Mouse (Mus musculus) myocyte (in vitro differentiated cells): Measurements from ENCODE around the gene Sirt6. TPM values are rescaled to one million over a fixed set of nuclear protein-coding genes. Genes with fewer than 3 reads are reported as not detected.
"Not testable (repeated sequence)": the region's sequence is repeated elsewhere in the genome, so short reads cannot be mapped to it uniquely, and the experiment has no call there.

ENCODE experiments used
- H3K27me3 ChIP-seq: one replicate; pipeline ENCODE4 v1.6.1; 2011; ENCODE audit not compliant: control insufficient read depth, insufficient read depth, insufficient read length
- H3K36me3 ChIP-seq: one replicate; pipeline ENCODE4 v1.6.1; 2011; ENCODE audit not compliant: control insufficient read depth, insufficient read depth
- H3K4me2 ChIP-seq: one replicate; pipeline ENCODE4 v1.6.1; 2011; ENCODE audit warnings: low read depth, control low read depth
- H3K4me3 ChIP-seq: one replicate; pipeline ENCODE4 v1.5.1; 2011; ENCODE audit warnings: mild to moderate bottlenecking, control low read depth, moderate library complexity
- H3K79me2 ChIP-seq: one replicate; pipeline ENCODE4 v1.6.1; 2011; ENCODE audit not compliant: control insufficient read depth, insufficient read depth
- H3ac ChIP-seq: one replicate; pipeline ENCODE4 v1.6.1; 2011; ENCODE audit not compliant: control insufficient read depth, insufficient read length
- CEBPB ChIP-seq: IDR thresholded peaks from 2 replicates; pipeline ENCODE4 v1.6.1; 2011; ENCODE audit warnings: mild to moderate bottlenecking, moderate library complexity; ENCODE audit not compliant: poor library complexity, insufficient read depth, severe bottlenecking
- E2F4 ChIP-seq: IDR thresholded peaks from one replicate; pipeline ENCODE4 v1.6.1; 2011; ENCODE audit warnings: mild to moderate bottlenecking, control low read depth, moderate library complexity; ENCODE audit not compliant: insufficient read depth
- MAX ChIP-seq: IDR thresholded peaks from one replicate; pipeline ENCODE4 v1.6.1; 2011; ENCODE audit warnings: low read depth, mild to moderate bottlenecking, control low read depth
- MYOD1 ChIP-seq, 3 experiments: IDR thresholded peaks; one replicate each; pipeline ENCODE4 v1.6.1; 2011; ENCODE audit warnings: control low read depth in 2 of 3, low read depth in 2 of 3, mild to moderate bottlenecking in 2 of 3, moderate library complexity in 1 of 3; ENCODE audit not compliant: insufficient read length in 2 of 3, control insufficient read depth in 1 of 3
- MYOG ChIP-seq, 3 experiments: IDR thresholded peaks; one replicate each; pipeline ENCODE4 v1.6.1; 2011; ENCODE audit warnings: control low read depth in 2 of 3, low read depth in 2 of 3, mild to moderate bottlenecking in 2 of 3; ENCODE audit not compliant: insufficient read length in 2 of 3, control insufficient read depth in 1 of 3, insufficient read depth in 1 of 3
- POLR2A ChIP-seq: IDR thresholded peaks from one replicate; pipeline ENCODE4 v1.6.1; 2011; ENCODE audit warnings: low read depth, mild to moderate bottlenecking, control low read depth, moderate library complexity; ENCODE audit not compliant: insufficient read length
- POLR2AphosphoS2 ChIP-seq: IDR thresholded peaks from one replicate; pipeline ENCODE4 v1.6.1; 2011; ENCODE audit warnings: low read depth, control low read depth; ENCODE audit not compliant: insufficient read length
- REST ChIP-seq: IDR thresholded peaks from one replicate; pipeline ENCODE4 v1.6.1; 2011; ENCODE audit warnings: mild to moderate bottlenecking, control low read depth, moderate library complexity; ENCODE audit not compliant: insufficient read depth, insufficient read length
- SRF ChIP-seq: IDR thresholded peaks from one replicate; pipeline ENCODE4 v1.6.1; 2011; ENCODE audit warnings: low read depth; ENCODE audit not compliant: control insufficient read depth, insufficient read length
- TCF12 ChIP-seq: IDR thresholded peaks from one replicate; pipeline ENCODE4 v1.6.1; 2011; ENCODE audit warnings: mild to moderate bottlenecking, control low read depth; ENCODE audit not compliant: poor library complexity, insufficient read depth, severe bottlenecking
- TCF3 ChIP-seq: IDR thresholded peaks from one replicate; pipeline ENCODE4 v1.6.1; 2011; ENCODE audit warnings: low read depth, control low read depth; ENCODE audit not compliant: insufficient read length
- USF1 ChIP-seq: IDR thresholded peaks from one replicate; pipeline ENCODE4 v1.6.1; 2011; ENCODE audit warnings: low read depth, mild to moderate bottlenecking, control low read depth, moderate library complexity
- polyA plus RNA-seq: library from polyadenylated mRNA; unstranded; fragments of >200 nt; fragmentation: generic; extraction: Trizol; gene quantifications from one replicate; pipeline ENCODE4 v1.2.1, GENCODE M21; 2012; ENCODE audit warnings: missing spikeins

The Sirt6 gene
- polyA plus RNA-seq, 1 experiment = 28.0 TPM

DNA sequence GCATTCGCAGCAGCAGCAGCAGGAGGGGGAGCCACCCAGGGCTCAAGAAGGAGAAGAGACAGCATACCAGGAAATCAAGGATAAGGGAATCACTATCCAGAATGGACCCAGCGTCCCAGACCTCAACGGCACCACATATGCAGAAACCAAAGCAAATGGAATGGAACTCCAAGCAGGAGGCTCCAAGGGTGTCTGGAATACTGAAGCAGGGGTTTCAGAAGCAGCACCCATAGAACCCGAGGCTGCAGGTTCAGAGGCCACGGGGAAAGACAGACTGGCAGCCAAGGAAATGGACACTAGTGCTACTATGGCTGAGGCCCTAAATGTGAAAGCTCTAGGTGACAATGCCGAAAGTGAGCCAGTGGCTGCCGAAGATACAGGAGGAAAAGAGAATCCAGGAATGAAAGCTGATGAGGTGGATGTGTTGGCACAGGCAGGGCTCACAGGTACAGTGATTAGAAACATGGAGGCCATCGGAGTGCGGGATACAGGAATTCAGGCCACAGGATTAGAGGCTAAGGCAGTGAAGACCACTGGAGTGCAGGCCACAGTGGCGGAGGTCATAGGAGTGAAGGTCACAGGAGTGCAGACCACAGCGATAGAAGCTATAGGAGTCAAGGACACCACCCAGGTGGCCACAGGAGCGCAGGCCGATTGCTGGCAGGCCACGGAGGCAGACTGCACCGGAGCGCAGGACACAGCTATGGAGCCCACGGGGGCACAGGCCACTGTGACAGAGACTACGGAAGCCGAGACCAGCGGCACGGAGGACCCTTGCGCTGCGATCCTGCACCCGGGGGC is 15.3 kb upstream of the Sirt6 start:
- no peaks in the 10 kb centered on the region for H3K36me3 ChIP-seq
- peak overlapping the region; percentile 51 for H3K4me3 ChIP-seq
- TF ChIP-seq E2F4 (no peak), MYOD1 (IDR thresholded peaks at IDR 0.05; ENCODE audit: control insufficient read depth in 1 of 3, insufficient read length in 2 of 3, low read depth in 2 of 3) (no peak), TCF12 (no peak), REST (no peak), SRF (no peak)
- no peaks in the 10 kb centered on the region for H3K79me2 ChIP-seq
- no peaks in the 10 kb centered on the region for H3K27me3 ChIP-seq
- H3ac ChIP-seq = peak overlapping the region; percentile 41
- H3K4me2 ChIP-seq = peak overlapping the region; percentile 96

DNA sequence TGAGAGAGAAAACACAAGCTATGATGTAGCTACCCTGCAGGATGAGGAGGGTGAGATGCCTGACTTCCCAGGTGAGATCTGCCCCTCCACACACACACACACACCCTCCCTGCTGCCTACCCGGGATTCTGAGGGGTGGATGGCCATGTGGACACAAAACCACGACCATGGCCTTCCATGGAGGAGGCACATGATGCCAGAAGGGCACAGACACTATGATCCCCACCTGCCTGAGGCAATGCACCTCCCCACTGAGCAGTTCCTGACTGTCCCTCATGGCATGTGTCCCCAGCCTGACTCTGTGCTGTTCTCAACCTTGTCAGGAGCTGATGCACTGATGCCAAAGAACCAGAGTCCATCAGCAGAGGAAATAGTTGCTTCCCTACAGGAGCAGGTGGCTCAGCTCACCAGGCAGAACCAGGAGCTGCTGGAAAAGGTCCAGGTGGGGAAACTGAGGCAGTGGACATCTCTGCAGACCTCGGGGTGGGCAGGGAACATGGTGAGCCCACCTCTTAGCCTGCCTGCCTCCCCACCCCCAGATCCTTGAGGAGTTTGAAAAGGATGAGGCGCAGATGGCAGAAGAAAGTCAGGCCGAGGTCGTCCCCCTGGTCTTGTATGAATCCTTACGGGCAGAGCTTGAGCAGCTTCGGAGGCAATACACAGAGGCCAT is 14.5 kb upstream of the Sirt6 start:
- H3K4me2 ChIP-seq = peak overlapping the region; percentile 96
- no peaks in the 10 kb centered on the region for H3K79me2 ChIP-seq
- H3K36me3 ChIP-seq = no peaks in the 10 kb centered on the region
- peak overlapping the region; percentile 51 for H3K4me3 ChIP-seq
- peak overlapping the region; percentile 41 for H3ac ChIP-seq
- TF ChIP-seq POLR2AphosphoS2 (peak; percentile 16), SRF (no peak), REST (no peak), TCF12 (no peak), MAX (no peak)
- H3K27me3 ChIP-seq = no peaks in the 10 kb centered on the region

DNA sequence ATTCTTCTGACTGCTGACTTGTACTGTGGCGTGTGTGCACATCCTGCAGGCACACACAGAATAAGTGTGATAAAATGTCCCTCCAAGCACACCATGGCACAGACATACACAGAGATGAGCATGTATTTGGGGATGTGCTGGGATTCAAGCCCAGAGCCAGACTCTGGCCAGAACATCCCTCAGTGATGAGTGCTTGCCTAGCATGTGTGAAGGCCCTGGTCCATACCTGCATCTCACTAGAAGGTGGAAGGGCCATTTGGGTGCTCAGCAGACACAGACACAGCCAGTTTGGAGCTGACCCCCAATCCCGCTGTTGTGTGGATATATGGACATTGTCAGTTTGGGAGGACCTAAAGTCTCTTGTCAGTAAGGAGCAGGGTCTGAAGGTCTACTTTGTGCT is 14.0 kb upstream of the Sirt6 start:
- H3K4me2 ChIP-seq = no peak overlapping the region
- no peak overlapping the region for H3ac ChIP-seq
- H3K4me3 ChIP-seq = no peak overlapping the region
- no peaks in the 10 kb centered on the region for H3K79me2 ChIP-seq
- TF ChIP-seq MAX = no peak
- TF ChIP-seq E2F4 = no peak
- TF ChIP-seq TCF3 = no peak
- no peak for TF ChIP-seq SRF
- no peak for TF ChIP-seq POLR2A
- no peak for TF ChIP-seq MYOG (IDR thresholded peaks at IDR 0.05; ENCODE audit: control insufficient read depth in 1 of 3, insufficient read depth in 1 of 3, insufficient read length in 2 of 3, low read depth in 2 of 3)
- no peak for TF ChIP-seq MYOD1 (IDR thresholded peaks at IDR 0.05; ENCODE audit: control insufficient read depth in 1 of 3, insufficient read length in 2 of 3, low read depth in 2 of 3)
- no peak for TF ChIP-seq REST
- TF ChIP-seq USF1 = no peak
- TF ChIP-seq POLR2AphosphoS2 = no peak
- TF ChIP-seq CEBPB = no peak
- no peak for TF ChIP-seq TCF12
- H3K36me3 ChIP-seq = no peaks in the 10 kb centered on the region
- H3K27me3 ChIP-seq = no peaks in the 10 kb centered on the region

DNA sequence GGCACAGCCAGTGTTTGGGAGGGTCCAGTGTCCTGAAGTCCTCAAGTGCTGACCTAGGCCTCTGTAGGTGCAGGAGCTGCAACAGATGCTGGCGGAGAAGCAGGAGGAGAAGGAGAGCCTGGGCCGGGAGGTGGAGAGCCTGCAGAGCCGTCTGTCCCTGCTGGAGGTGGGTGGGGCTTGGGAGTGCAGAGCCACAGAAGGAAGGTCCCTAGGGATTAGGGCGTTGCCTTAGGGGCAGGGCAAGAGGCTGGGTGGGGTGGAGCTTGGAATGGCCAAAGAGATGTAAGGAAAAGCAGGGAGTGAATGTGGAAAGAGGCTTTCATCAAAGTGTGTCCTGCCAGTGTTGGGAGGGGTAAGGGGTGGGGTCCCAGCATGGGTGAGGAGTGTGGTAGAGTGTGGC is 13.2 kb upstream of the Sirt6 start:
- H3K27me3 ChIP-seq, H3ac ChIP-seq, H3K4me3 ChIP-seq, H3K36me3 ChIP-seq, H3K4me2 ChIP-seq, H3K79me2 ChIP-seq: not testable (repeated sequence)

DNA sequence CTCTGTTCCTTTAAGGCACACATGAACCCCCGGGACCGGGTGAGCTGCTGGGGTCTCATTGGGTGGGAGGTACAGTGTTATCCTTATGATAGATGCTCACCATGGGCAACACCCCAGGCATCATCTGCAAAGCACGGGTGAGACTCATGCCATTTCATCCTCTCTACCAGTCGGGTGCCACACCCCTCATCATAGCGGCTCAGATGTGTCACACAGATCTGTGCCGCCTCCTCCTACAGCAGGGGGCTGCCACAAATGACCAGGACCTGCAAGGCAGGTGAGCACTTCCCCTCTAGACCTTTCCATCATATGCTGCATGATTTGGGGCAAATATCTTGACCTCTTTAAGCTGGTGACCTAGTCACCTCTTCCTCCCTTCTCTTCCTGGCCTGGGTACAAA is 10.5 kb upstream of the Sirt6 start:
- Histone ChIP-seq H3K79me2 (no peaks in the 10 kb centered on the region), H3K27me3 (no peaks in the 10 kb centered on the region), H3K4me3 (no peak overlapping the region), H3K36me3 (no peaks in the 10 kb centered on the region), H3ac (no peak overlapping the region), H3K4me2 (no peak overlapping the region)
- TF ChIP-seq POLR2A = no peak
- TF ChIP-seq E2F4 = no peak
- no peak for TF ChIP-seq TCF12
- TF ChIP-seq TCF3 = no peak
